Mouse (Mus musculus) G1E-ER4 (cell line): ENCODE measurements around the gene Fut7. TPM values are rescaled to one million over a fixed set of nuclear protein-coding genes. Genes with fewer than 3 reads are reported as not detected.

Experiments used
- GATA1 ChIP-seq: IDR thresholded peaks from one replicate; pipeline ENCODE4 v1.8.0; 2012; ENCODE audit warnings: low read length, inconsistent platforms
- polyA plus RNA-seq: library from polyadenylated mRNA; stranded (reverse); fragments of >175 nt; gene quantifications from 2 replicates; pipeline ENCODE4 v1.2.3, GENCODE M21; 2012

The Fut7 gene
- polyA plus RNA-seq, 1 experiment: not detected

- TF ChIP-seq GATA1: no peak
Measured at GRCm38 (mm10) chr2:25402972-25403601, 20.0 kb upstream of the Fut7 start.

DNA sequence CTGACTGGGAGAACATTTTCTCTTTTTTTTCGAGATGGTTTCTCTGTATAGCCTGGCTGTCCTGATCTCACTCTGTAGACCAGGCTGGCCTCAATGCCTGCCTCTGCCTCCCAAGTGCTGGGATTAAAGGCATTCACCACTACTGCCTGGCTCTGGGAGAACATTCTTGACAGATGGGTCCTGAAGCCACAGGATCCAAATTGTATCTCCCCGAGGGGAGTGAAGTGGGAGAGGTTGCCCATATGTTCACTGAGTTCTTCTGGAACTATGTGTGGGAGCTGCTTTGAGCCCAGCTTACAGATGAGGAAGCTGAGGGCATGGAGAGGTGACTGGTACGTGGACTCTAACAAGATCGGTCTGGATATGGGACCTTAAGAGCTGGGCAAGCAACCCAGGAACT, 19.1 kb upstream of the Fut7 start:
- no peak for TF ChIP-seq GATA1

DNA sequence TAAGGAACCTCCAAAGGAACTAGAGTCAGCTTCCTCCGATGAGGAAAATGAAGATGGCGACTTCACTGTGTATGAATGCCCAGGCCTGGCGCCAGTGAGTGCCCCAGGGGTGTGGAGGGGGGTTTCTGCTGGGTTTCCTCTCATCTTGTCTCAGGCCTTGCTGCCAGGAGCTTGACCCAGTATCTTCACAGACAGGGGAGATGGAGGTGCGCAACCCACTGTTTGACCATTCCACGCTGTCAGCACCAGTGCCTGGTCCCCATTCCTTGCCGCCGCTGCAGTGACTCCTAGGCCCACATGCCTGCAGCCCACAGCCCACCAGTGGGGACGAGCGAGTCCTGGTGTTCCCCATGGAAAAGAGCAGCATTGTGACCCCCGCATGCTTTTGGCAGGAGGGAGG, 14.2 kb upstream of the Fut7 start:
- no peak for TF ChIP-seq GATA1

DNA sequence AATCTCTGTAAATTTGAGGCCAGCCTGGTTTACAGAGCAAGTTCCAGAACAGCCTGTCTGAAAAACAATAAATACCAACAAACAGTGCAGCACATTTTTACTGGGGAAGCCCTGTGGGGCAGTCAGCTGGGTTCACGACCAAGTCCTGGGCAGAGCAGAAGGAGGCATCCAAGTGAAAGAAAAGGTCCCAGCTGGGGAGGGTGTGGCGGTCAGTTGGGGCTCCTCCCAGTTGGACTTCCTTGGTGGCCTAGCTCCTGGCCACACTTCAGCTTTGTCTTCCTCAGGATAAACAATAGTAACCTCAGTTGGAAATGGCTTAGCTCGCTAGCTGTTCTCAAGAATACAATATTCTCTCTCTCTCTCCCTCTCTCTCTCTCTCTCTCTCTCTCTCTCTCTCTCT, 5.6 kb upstream of the Fut7 start:
- TF ChIP-seq GATA1: no peak

- TF ChIP-seq GATA1: no peak
Measured at GRCm38 (mm10) chr2:25421896-25422295, 1.2 kb upstream of the Fut7 start.

DNA sequence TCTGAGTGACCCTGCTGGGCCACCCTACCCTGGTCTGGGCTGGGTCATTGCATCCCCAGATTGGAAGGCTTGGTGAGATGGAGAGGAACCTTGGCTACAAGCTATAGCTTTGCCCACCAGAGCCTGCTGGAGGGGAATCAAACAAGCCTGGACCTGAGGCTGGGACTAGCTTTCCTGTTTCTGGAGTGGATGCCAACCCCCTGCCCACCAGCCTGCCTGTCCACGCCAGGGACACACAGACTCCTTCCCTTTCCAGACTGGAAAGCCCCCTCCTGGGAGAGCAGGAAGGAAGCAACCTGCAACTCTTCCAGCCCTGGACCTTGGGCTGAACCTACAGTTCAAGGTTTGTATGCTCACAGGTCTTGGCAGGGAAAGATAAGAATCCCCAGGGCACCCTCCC, 559 bp downstream of the Fut7 start:
- no peak for TF ChIP-seq GATA1

DNA sequence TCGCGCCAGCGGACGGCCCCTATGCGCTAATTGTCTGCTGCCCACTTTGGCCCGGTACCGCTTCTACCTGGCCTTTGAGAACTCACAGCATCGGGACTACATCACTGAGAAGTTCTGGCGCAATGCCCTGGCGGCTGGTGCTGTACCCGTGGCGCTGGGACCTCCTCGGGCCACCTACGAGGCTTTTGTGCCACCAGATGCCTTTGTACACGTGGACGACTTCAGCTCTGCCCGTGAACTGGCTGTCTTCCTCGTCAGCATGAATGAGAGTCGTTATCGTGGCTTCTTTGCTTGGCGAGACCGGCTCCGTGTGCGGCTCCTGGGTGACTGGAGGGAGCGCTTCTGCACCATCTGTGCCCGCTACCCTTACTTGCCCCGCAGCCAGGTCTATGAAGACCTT, 2.4 kb downstream of the Fut7 start:
- no peak for TF ChIP-seq GATA1

- no peak for TF ChIP-seq GATA1
Measured at GRCm38 (mm10) chr2:25426721-25427191, 3.7 kb downstream of the Fut7 start.

DNA sequence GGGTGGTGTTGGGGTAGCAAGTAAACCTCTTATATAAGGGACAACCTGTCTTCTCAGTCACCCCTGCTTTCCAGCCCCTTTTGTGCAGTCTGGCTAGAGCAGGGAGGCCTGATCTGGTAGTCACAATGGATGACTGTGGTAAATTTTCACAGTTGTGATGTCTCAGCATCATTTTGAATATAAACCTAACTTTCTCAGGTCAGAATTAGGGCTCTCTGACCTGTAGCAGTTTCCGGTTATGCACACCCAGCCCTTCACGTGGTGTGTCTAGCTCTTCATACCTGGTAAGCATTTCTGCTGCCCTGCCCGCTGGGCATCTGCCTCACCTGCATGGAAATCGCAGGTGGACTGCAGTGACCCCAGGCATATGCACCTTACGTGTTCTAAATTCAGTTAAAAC, 4.2 kb downstream of the Fut7 start:
- no peak for TF ChIP-seq GATA1

GRCm38 (mm10) chr2:25428442-25429236, 5.6 kb downstream of the Fut7 start, which contains the start of gene Abca2:
TSS of gene Abca2 (plus strand) at chr2:25428703.
- no peak for TF ChIP-seq GATA1

DNA sequence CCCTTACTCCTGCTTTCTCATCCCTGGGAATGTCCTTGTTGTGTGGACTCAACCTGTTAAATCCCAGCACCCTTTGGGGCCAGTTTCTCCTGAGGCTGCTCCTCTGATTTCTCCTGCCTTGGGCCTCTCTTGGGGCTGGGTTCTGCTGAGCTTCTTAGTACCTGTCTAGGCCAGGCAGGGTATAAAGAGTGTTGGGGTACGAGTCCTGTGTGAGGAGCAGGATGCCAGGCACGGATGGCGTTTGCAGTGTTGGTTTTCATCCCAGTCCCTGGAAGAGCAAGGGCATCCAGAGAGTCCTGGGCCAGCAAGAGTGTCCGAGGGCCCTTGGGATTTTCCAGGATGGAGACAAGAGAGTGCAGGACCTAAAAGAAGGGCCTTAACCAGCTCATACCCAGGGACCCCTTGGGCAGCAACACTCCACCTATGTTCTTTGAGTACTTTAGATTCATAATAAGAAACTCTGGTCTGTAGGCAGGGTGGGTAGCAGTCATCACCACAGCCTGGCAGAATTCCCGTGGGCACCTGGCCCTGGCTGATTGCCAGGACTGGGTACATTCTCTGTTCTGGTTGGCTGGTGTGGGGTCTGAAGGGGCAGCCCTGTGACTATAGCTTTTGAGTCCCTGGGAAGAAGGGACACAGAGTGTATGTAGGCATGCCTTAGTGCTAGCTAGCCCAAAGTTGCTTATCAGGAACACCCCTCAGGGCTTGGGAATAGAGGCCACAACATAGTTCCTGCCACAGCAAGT, 6.5 kb downstream of the Fut7 start:
- no peak for TF ChIP-seq GATA1

GRCm38 (mm10) chr2:25430395-25431233, 7.5 kb downstream of the Fut7 start:
- no peak for TF ChIP-seq GATA1

DNA sequence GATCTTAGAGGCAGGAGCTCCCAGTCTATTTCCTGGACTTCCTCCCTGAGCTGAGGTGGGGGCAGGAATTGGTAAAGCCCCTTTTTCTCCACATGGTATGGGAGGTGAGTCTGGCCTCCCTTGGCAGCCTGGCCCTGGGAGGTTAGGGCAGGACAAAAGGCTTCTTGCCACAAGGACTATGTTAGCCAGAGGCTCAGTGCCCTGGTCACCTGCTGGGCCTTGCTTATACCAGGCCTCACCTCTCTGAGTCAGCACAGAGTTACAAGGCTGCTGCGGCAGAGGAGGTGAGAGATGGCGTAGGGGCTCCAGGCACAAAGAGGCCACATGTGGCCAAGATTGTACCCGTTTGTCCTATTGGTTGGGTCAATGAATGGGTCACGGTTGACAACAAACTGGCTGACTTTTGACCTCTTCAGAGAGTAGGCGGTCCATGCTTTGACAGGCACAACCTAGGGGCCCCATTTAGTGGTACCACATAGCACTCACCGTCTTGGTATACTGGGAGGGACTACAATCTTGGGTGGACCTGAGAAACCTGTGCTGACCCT, 8.3 kb downstream of the Fut7 start:
- TF ChIP-seq GATA1: no peak

DNA sequence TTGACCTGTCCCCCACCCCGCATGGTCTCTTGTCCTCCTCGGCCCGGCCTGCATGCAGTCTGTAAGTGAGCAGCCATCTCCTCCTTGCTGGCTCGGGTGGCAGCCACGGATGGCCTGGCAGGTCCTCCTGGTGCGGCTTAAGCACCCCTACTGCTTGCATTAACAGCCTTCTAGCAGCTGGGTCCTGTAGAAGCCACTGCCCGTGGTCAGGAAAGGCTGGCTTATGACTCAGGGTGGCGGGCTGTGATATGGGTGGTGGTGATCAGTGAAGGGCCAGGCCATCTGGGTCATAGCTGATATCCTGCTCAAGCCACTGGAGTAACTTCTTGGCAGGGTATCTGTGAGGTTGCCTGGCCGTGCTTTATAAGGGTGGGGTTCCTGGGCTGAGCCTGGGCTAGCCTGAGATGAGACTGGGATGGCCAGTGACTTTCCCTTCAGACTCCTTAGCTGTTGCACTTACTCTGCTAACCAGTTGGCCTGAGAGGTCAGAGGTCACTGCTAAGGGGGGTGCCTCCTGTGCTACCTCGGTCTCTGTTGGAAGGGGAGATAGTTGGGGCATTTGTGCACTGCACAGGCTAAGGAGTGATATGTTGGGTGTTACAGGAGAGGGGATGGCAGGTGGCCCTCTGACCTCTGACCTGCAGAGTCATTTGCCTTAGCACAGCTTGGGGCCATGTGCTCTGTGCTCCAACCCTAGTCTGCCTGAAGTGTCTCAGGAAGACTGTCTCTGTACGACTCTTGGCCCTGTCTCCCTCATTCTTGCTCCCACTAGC, 9.4 kb downstream of the Fut7 start:
- TF ChIP-seq GATA1: no peak

DNA sequence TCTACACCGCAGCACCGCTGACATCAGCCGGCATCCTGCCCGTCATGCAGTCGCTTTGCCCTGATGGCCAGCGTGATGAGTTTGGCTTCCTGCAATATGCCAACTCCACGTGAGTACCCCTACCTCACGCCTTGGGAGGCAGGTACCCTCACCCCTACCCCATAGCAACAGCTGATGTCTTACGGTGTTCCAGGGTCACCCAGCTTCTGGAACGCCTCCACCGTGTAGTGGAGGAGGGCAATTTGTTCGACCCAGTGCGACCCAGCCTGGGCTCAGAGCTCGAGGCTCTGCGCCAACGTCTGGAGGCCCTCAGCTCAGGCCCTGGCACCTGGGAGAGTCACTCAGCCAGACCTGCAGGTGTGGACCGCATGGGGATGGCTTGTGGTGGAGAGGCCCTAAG, 10.0 kb downstream of the Fut7 start:
- TF ChIP-seq GATA1: no peak
